Mouse (Mus musculus) testis, adult 2 months (tissue): ENCODE measurements around the gene Olfr520.

Experiments used
- CTCF ChIP-seq: fragments of 200-500 bp; IDR thresholded peaks from 2 replicates; pipeline ENCODE4 v1.5.1; 2012; ENCODE audit warnings: low read depth, mild to moderate bottlenecking, inconsistent platforms, low read length, moderate library complexity; ENCODE audit not compliant: control insufficient read depth, insufficient read depth, insufficient replicate concordance
- POLR2A ChIP-seq: fragments of 200-500 bp; IDR thresholded peaks from 2 replicates; pipeline ENCODE4 v1.6.1; 2012; ENCODE audit warnings: low read depth, mild to moderate bottlenecking, inconsistent platforms, low read length, moderate library complexity; ENCODE audit not compliant: control insufficient read depth

- TF ChIP-seq POLR2A (no peak), CTCF (no peak)
Observed at GRCm38 (mm10) chr7:99699709-99700151, 30.3 kb upstream of the Olfr520 start.
